Mouse (Mus musculus) B cell, adult 2 months (primary cell): Measurements from ENCODE around the gene Col4a1.

Experiments
- DNase-seq, 2 experiments: peaks; one replicate each; pipeline ENCODE4 v3.0.0; 2022

The Col4a1 gene

DNA sequence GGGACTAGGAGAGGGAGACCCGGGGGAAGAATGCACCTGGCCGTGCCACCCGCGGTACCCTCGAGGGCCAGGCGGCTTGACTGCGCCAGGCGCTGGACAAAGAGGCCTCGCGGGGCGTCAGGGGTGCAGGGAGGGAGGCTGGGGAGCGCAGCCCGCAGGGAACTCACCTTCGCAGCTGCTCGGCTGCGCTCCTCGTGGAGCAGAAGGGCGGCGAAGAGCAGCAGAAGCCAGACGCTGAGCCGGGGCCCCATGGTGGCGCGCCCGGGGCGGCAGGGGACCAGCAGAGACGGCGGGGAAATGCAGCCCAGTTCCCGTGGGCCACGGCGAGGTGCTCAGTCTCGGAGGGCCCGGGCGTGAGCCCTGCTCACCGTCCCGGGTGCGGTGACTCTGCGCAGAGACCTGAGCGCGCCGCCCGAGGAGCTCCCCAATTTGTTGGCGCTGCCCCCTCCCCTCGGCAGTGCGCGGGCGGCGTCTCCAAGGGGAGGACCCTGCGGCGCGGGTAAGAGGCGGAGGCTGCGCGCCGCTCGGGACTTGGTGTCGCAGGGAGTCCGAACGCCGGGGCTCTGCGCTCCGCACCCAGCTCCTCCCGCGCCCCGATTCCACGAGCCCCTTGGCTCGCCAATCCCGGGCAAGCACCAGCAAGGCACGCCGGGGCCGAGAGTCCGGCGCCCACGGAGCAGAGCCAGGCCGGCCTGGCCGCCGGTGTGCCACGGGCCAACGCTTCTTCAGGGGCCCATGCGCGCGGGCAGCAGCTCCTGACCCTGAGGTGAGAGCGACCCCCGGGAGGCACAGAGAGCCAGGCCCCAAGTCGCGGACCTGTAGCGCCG lies at the start of gene Col4a1, which contains the start of gene Col4a2:
Col4a1 (minus strand) TSS at position 478 of the 827 bp plus-strand sequence.
Col4a2 (plus strand) TSS at position 457 of the 827 bp plus-strand sequence.
- no peak for DNase-seq

- DNase-seq, result no peak
These were observed 49.1 kb upstream of the Col4a1 start for GRCm38 (mm10) chr8:11361546-11362277.

DNA sequence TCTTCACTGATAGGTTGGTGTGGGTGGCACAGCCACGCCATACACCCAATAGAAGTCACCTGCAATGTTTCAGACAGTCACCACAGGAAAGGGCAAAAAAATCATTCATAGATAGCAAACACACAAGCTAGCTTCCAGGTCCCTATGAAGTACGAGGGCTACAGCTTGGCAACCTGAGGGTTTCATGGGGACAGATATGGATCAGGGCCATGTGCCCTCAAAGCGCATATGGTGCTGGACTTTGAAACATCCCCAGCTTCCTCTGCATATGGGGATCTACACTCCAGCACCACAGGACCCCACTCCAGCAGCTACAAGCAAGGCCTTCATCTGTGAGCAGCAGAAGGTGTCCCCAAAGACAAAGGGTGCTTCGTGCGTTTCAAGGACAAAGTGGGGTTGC lies 47.2 kb upstream of the Col4a1 start:
- DNase-seq, result no peak

- no peak for DNase-seq
These were observed 45.4 kb upstream of the Col4a1 start for GRCm38 (mm10) chr8:11357921-11358436.

- DNase-seq, result no peak
These were observed 44.1 kb upstream of the Col4a1 start for GRCm38 (mm10) chr8:11356776-11357175.

- DNase-seq, result no peak
These were observed 43.3 kb upstream of the Col4a1 start for GRCm38 (mm10) chr8:11355900-11356299.

DNA sequence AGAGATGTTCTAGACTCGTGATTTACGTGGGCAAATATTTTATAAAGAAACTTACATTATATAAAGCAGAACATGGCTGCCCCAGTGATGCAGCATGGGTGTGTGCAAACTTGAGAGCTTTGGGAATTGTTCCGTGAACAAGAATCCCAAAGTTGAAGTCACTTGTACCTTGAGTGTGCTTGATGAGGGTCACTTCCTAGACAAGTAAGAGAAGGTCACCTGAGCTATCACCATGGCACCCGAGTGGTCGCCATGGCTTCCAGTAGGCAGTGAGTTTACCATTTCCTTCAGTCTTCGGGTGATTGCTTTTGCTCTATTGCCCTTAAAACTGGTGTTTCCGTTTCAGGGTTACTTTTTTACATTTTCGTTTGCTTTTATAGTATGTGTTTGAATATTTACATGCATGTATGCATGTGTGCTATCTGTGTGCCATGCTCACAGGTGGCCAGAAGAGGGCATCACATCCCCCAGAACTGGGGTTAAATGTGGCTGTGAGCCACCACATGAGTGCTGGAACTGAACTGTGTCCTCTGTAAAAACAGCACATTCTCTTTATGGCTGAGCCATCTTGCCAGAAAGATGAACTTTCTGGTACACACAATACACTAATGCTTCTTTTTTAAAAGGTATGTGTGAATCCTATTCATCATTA lies 42.3 kb upstream of the Col4a1 start:
- no peak for DNase-seq

DNA sequence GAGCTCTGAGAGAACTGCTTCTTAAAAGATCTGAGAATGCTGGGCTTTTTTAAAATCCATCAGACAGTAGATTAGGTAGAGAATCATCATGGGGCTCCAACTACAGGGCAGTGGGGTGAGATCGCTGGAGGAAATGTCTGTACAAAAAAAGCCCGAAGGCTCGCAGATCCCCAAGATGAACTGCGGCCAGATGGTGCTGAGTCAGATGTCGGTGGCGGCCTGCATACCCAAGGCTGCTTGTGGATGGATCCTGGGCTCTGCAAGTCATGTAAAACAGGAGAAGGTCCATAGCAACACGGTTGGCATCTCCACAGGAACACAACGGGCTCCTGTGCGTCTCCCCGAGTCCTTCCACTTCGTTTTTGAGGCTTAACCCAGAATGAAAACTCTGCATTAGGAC lies 39.9 kb upstream of the Col4a1 start:
- no peak for DNase-seq

GRCm38 (mm10) chr8:11351355-11351754 lies 38.7 kb upstream of the Col4a1 start:
- no peak for DNase-seq

- DNase-seq, result no peak
These were observed 36.0 kb upstream of the Col4a1 start for GRCm38 (mm10) chr8:11348622-11349021.

DNA sequence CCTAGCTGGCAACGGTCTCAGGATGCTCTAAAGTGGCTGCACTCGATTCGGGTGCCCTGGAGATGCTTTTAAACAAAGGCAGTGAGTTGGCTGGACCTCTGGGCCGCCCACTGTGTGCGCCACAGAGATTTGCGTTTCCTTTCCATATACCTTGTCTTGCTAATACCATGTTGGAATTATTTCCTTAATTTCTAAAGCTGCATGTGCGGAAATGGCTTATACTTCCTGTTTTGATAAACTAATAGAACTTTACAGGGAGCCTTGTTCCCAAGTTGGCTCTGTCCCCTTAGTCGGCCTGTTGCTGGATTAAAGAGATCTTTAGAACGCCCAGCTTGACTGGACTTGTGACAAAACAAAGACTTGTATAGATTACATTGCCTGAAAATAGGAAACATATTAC lies 35.1 kb upstream of the Col4a1 start:
- no peak for DNase-seq

- DNase-seq, result no peak
These were observed 33.6 kb upstream of the Col4a1 start for GRCm38 (mm10) chr8:11346225-11346624.

DNA sequence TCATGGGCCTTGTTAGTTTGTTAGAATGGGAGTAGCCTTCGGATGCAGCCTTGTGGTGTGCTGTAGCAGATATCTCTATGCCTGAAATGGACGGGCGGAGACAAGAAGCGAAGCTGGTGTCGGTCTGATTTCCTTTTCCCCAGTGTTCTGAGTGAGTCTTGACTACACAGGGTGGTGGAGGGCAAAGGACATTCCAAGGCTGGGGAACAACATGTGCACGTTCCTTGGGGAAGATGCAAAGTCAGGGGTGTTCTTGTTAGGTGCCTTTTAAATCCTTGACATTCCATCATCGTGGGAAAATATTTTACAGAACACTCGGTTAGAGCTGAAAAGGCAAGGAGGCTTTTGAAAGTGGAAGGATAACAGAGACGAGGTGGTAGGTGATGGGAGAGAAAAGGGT lies 31.8 kb upstream of the Col4a1 start:
- DNase-seq, result no peak

DNA sequence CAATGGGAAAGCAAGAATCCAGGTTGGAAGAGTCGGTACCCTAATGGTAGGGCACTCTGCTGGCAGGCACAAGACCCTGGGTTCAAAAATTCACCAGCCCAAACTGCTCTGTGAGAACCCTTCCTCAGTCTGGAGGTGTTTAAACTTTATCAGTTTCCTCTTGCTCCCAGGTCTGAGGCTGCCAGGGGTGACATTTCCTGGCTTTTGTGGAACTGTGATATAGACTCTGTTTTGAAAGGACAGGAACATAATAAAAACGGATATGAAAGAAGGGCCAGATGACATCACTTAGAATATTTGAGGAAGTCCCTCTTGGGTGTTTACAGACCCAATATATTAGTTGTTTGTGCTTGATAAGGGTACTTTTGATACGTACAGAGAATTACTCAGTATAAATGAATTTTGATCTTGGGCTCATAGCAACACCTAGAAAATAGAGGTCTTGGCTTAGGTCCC lies 28.5 kb upstream of the Col4a1 start:
- no peak for DNase-seq

DNA sequence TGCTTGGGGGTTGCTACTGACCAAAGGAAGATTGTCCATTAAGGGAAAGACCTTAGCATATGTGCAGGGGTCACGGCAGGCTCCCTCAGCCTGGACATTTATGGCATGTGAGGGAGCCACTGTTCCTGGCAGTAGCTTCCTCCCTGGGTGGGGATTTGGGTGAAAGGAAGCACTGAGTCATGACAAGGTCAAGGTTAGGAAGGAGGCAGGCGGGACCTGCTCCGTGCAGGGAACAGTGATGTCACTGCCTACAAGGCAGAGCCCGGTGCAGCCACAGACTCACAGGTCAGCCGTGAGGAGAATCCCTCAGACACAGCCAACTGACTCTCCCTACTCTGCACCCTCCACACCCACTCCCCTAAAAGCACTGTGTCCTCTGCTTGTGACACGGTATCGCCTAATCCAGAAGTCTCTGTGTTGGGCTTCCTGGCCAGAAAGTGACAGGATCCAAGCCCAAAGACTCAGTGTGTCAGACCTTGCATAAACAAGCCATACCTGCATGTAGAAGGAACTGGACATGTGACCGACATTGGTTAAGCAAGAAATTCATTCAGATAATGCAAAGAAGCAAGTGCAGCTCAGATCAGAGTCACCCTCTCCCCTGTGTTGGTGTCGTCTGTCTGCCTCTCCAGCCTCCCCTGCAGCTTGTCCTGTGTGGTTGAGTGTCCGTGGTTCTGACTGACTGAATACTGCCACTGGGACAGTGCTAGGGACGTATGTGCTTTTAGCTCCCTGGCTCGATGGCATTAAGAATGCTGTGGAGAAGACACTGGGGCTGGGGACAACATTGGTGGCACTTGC lies 27.9 kb upstream of the Col4a1 start:
- DNase-seq, result no peak

- no peak for DNase-seq
These were observed 25.9 kb upstream of the Col4a1 start for GRCm38 (mm10) chr8:11338507-11338906.

DNA sequence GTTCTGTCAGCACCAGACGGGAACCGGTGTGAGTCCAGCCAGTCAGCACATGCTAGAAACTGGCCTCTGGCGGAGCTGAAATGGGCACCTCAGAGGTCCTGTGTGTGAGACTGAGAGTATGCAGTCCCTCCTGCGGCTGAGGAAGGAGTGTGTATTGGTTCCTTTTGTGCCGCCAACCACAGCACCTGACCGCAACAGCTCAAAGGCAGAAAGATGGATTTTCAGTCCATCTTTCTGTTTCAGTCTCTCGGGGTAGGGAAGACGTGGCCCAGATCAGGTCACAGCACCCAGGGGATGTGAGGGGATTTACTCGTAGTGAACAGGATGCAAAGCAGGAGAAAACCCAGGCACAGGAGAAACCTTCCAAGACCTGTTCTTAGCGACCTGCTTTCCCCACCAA lies 25.0 kb upstream of the Col4a1 start:
- DNase-seq, result no peak

- no peak for DNase-seq
These were observed 23.7 kb upstream of the Col4a1 start for GRCm38 (mm10) chr8:11336346-11336745.

GRCm38 (mm10) chr8:11335238-11335637 lies 22.6 kb upstream of the Col4a1 start:
- DNase-seq, result no peak

GRCm38 (mm10) chr8:11334493-11334892 lies 21.9 kb upstream of the Col4a1 start:
- no peak for DNase-seq

DNA sequence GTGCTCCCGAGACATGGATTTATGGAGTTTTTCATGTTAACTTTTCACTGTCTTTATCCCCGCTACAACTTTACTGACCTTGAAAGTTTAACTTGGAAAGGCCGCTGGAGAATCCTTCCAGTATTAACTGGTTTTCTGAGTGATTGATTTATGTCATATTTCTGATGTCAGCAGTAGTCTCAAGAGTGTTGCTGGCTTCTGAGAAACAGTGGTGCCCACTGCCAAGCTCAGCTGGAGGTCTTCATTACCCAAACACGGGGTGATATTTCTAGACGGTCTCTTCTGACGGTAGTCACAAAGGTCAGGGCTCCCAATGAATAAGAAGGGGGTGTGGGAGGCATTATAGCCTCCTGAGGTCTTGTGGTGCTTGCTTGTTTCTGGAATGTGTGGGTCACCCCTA lies 21.1 kb upstream of the Col4a1 start:
- no peak for DNase-seq

DNA sequence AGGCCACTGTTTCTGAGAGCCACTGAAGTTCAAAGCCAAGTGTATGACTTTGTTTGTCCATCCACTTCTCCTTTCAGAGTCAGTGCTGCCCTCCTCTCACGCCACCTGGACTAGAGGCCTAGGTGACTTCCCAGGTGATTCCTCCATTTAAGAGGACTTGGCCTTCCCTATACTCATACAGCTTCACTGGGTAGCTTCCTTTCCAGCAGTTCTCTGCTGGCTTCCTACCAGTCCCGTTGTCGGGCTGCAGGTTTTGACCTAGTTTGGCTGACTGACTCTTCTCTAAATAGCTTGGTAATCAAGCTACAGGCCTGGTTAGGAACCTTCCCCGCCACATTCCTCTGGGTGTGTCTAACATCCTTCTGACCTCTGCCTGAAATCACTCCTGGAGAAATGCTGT lies 18.9 kb upstream of the Col4a1 start:
- no peak for DNase-seq
